8 mouse cellular contexts compared by ENCODE assay signal in the genomic region with DNA sequence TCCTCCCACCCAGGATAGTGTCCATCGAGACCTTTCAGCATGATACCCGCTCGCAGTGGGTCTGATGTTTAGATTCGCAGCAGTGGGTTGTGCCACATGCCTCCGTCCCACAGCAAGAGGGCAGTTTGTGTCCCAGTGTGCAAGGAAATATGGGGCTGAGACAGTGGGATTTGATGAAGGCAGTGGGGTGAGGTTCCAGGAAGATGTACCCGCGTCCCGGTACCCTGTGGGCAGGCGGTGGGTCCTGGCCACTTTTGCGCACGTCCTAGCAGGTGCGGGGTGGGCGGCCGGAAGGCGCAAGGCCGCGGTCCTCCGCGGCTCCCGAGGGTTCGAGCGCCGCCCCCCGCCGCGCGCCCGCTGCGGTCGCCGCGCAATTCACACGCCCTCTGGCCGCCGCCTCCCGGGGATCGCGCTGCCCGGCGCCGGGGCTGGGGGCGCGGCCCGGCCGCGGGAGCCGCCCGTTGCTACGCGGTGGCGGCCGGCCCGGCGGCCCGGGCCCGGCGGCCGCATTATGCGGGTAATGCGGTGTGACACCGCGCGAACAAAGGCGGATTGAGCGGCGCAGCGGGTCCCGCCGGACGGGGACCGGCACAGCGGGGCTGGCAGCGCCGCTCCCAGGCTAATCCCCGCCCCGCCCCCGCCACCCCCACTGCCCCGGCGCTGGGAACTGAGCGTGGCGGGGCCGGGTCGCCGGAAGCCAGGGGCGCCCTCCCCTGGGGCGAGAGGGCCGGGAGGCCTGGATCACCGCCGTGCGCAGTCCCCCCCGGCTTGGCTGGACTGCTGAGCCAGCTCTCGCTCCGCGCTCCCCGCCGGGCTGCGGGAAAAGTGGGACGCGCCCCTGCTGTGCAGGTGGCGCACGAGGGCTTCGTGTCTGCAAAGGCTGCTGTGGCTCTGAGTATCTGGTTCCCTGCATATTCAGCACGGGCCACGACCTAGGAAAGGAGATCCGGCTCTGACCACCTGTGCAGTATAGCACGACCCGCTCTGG. TPM values are rescaled to one million over a fixed set of nuclear protein-coding genes. Genes with fewer than 3 reads are reported as not detected.
DNase-seq lines count a peak whose midpoint lies in the region; ATAC-seq lines count a peak whose summit lies in the region.

No protein-coding gene starts in this region.

- peak overlapping the region; percentile 100 for H3K4me2 ChIP-seq in kidney, embryonic 14.5 days (replicated peaks; ENCODE audit: low read depth, low read length)
- H3K4me2 ChIP-seq in forebrain, embryonic 14.5 days (ENCODE audit: low read length): peak overlapping the region; percentile 92
- H3K4me2 ChIP-seq in kidney, embryonic 16.5 days (replicated peaks; ENCODE audit: low read depth, low read length): peak overlapping the region; percentile 100
- peak overlapping the region; percentile 90 for H3K4me2 ChIP-seq in midbrain, embryonic 13.5 days (replicated peaks)

- H3K36me3 ChIP-seq in kidney, embryonic 14.5 days (ENCODE audit: control insufficient read depth, insufficient read depth, low read length): no peaks in the 10 kb centered on the region
- H3K36me3 ChIP-seq in forebrain, embryonic 14.5 days (ENCODE audit: control insufficient read depth, insufficient read depth, low read length): no peaks in the 10 kb centered on the region
- H3K36me3 ChIP-seq in kidney, embryonic 16.5 days (ENCODE audit: insufficient read depth, low read length): no peaks in the 10 kb centered on the region
- H3K36me3 ChIP-seq in midbrain, embryonic 13.5 days: peaks cover 21% of the 10 kb centered on the region

- ATAC-seq in kidney, embryonic 14.5 days (ENCODE audit: low FRiP score, low TSS enrichment): peak; percentile 63
- peak; percentile 58 for ATAC-seq in forebrain, embryonic 14.5 days
- ATAC-seq in kidney, embryonic 16.5 days (ENCODE audit: low FRiP score, low TSS enrichment): peak; percentile 49
- ATAC-seq in midbrain, embryonic 13.5 days: peak; percentile 74

- DNase-seq in kidney, adult 18-20 months: no peak
- peak; percentile 56 for DNase-seq in brain, adult 2 months (ENCODE audit: low read depth, low spot score)
- DNase-seq in forebrain, embryonic 14.5 days (ENCODE audit: low spot score): peak; percentile 65
- DNase-seq in thymus, postnatal 36 days: no peak
- DNase-seq in thymus, adult 18-20 months: no peak

- 0 out of 2 replicates have a peak, but pooled peaks cover 2% of the 10 kb centered on the region for H3K9me3 ChIP-seq in kidney, embryonic 14.5 days (ENCODE audit: control insufficient read depth, low read length)
- no peaks in the 10 kb centered on the region for H3K9me3 ChIP-seq in forebrain, embryonic 14.5 days (replicated peaks; ENCODE audit: control insufficient read depth, low read length)
- peaks cover 8% of the 10 kb centered on the region for H3K9me3 ChIP-seq in kidney, embryonic 16.5 days (ENCODE audit: low read length)
- H3K9me3 ChIP-seq in midbrain, embryonic 13.5 days: no peaks in the 10 kb centered on the region

- H3K27ac ChIP-seq in kidney, embryonic 14.5 days (ENCODE audit: low read depth, low read length): no peak overlapping the region
- H3K27ac ChIP-seq in forebrain, embryonic 14.5 days (ENCODE audit: low read depth, low read length): peak overlapping the region; percentile 63; the same call in 1 of the 2 replicates
- no peak overlapping the region for H3K27ac ChIP-seq in kidney, embryonic 16.5 days (ENCODE audit: low read length)
- peak overlapping the region; percentile 91 for H3K27ac ChIP-seq in midbrain, embryonic 13.5 days

- H3K27me3 ChIP-seq in kidney, embryonic 14.5 days (ENCODE audit: control insufficient read depth, insufficient read depth, low read length): peaks cover 68% of the 10 kb centered on the region
- peaks cover 40% of the 10 kb centered on the region for H3K27me3 ChIP-seq in forebrain, embryonic 14.5 days (replicated peaks; ENCODE audit: control insufficient read depth, insufficient read depth, low read length)
- peaks cover 73% of the 10 kb centered on the region for H3K27me3 ChIP-seq in kidney, embryonic 16.5 days (ENCODE audit: insufficient read depth, low read length)
- H3K27me3 ChIP-seq in midbrain, embryonic 13.5 days: peaks cover 25% of the 10 kb centered on the region

- peaks cover 14% of the 10 kb centered on the region for H3K4me1 ChIP-seq in kidney, embryonic 14.5 days (ENCODE audit: control insufficient read depth, insufficient read depth, low read length)
- peaks cover 16% of the 10 kb centered on the region for H3K4me1 ChIP-seq in forebrain, embryonic 14.5 days (ENCODE audit: control insufficient read depth, insufficient read depth, low read length)
- peaks cover 17% of the 10 kb centered on the region for H3K4me1 ChIP-seq in kidney, embryonic 16.5 days (ENCODE audit: insufficient read depth, low read length)
- H3K4me1 ChIP-seq in midbrain, embryonic 13.5 days (replicated peaks): peaks cover 53% of the 10 kb centered on the region

- peak overlapping the region; percentile 55 for H3K9ac ChIP-seq in kidney, embryonic 14.5 days (ENCODE audit: low read depth, low read length)
- peak overlapping the region; percentile 80 for H3K9ac ChIP-seq in forebrain, embryonic 14.5 days (ENCODE audit: low read length)
- H3K9ac ChIP-seq in kidney, embryonic 16.5 days (replicated peaks; ENCODE audit: low read length): peak overlapping the region; percentile 67
- H3K9ac ChIP-seq in midbrain, embryonic 13.5 days (replicated peaks): peak overlapping the region; percentile 79

- WGBS in kidney, embryonic 14.5 days: under 1% methylated on average over 80 of the region's 107 CpGs
- WGBS in forebrain, embryonic 14.5 days: under 1% methylated on average over 94 of the region's 107 CpGs
- under 1% methylated on average over 53 of the region's 107 CpGs for WGBS in kidney, embryonic 16.5 days
- WGBS in midbrain, embryonic 13.5 days: 1% methylated on average over 89 of the region's 107 CpGs

- peak overlapping the region; percentile 62 for H3K4me3 ChIP-seq in kidney, embryonic 14.5 days (ENCODE audit: low read length)
- peak overlapping the region; percentile 53 for H3K4me3 ChIP-seq in forebrain, embryonic 14.5 days (ENCODE audit: low read depth, low read length)
- H3K4me3 ChIP-seq in kidney, embryonic 16.5 days (ENCODE audit: low read length): peak overlapping the region; percentile 59
- peak overlapping the region; percentile 53 for H3K4me3 ChIP-seq in midbrain, embryonic 13.5 days (replicated peaks)

RNA-seq across cellular contexts. Expression of gene Wnt3, which starts 36.0 kb away (rescaled TPM):
- polyA plus RNA-seq in kidney, embryonic 14.5 days (2014; fragmentation: Nextera tagmentation; extraction: Ambion mirVana): 0.09 TPM in 1 of 2 replicates, not detected in the other
- polyA plus RNA-seq in forebrain, embryonic 14.5 days (2014; fragmentation: Nextera tagmentation; extraction: Ambion mirVana): 5.7 and 6.6 TPM in 2 replicates
- not detected in 2 replicates for polyA plus RNA-seq in kidney, embryonic 16.5 days (2015; fragmentation: Nextera tagmentation; extraction: Ambion mirVana)
- 15.7 and 18.6 TPM in 2 replicates for polyA plus RNA-seq in midbrain, embryonic 13.5 days (2015; fragmentation: Nextera tagmentation; extraction: Ambion mirVana)

Comparison
In these comparisons a context has a peak if more than half of its experiments do, and no peak if none do; other contexts are left out.
1. H3K27ac ChIP-seq: peak in forebrain, embryonic 14.5 days (single experiment) and midbrain, embryonic 13.5 days (single experiment); none in kidney, embryonic 14.5 days (single experiment) and kidney, embryonic 16.5 days (single experiment).
2. DNase-seq: peak in brain, adult 2 months (single experiment) and forebrain, embryonic 14.5 days (single experiment); none in kidney, adult 18-20 months (single experiment), thymus, postnatal 36 days (0 of 2) and thymus, adult 18-20 months (0 of 2).
3. Peak in every context shown above with its lines, with median percentiles within 50 percentile points of each other: ATAC-seq, H3K4me2 ChIP-seq, H3K4me3 ChIP-seq and H3K9ac ChIP-seq.